Mouse (Mus musculus): ENCODE data around the gene Prr5. TPM values are rescaled to one million over a fixed set of nuclear protein-coding genes. Genes with fewer than 3 reads are reported as not detected.

Gene Prr5
- polyA plus RNA-seq, 1 experiment from 2014 or later: 17.7 TPM

DNA sequence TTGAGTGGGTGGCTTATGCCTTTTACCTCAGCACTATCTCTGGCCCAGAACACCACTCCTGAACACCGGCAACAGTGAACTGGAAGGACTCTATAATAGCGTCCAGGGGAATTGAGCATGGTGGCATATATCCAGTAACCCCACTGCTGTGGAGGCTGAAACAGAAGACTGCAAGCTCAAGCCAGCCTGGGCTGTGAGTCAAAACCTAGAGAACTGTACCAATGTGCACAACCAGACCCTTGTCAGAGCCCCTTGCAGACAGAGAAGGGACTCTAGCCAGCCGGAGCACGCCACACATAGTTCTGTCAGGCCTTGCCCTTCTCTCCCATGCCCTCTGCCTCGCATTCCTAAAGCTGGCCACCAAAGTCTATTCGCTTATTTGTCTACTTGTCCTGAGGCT lies 28.7 kb upstream of the Prr5 start:
- Histone ChIP-seq H3K4me3 (no peak overlapping the region), H3K27me3 (replicated peaks; ENCODE audit: low read depth, poor library complexity, severe bottlenecking) (no peaks in the 10 kb centered on the region), H3K27ac (replicated peaks) (0 out of 2 replicates have a peak overlapping the region, but pooled peaks have one; percentile 19), H3K36me3 (replicated peaks) (no peaks in the 10 kb centered on the region), H3K9me3 (no peaks in the 10 kb centered on the region), H3K4me1 (peaks cover 53% of the 10 kb centered on the region)
- WGBS: 83% methylated on average over 6 of the region's 6 CpGs
- DNase-seq (ENCODE audit: low spot score): no peak

DNA sequence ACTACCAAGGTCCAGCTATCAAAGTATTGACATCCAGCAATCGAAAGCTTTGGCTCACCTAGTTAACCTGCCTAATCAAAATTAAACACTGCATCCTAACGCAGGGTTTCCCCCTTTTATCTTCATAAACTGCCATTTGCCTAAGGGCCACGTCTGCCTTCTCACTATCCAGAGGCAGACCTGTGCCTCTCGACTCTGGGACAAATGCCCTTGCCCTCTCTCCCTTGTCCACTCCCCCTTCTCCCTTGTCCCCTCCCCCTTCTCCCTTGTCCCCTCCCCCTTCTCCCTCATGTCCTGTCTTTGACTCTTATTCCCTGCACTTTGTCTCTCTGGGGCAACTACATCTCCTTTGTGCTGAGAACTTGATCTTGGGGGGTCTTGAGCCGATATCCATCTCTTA lies 28.3 kb upstream of the Prr5 start:
- 47% methylated on average over 5 of the region's 5 CpGs for WGBS
- no peaks in the 10 kb centered on the region for H3K27me3 ChIP-seq (replicated peaks; ENCODE audit: low read depth, poor library complexity, severe bottlenecking)

DNA sequence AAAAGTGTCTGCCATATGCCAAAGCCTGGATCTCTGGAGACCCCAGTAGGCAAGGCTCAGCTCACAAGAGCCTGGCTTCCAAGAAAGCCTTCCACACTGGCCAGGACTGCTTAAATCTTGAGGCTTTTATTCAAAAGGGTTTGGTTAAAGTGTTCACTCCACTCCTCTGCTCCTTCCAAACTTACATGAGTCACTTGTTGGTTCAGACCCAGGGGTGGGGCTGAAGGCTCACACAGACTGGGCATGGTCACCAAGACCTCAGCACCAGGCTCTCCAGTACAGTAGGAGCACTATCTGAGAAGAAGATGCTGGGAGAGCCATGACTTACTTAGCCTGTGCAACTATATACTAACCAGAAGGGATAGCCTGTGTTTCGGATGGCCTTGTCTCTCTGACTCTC lies 27.5 kb upstream of the Prr5 start:
- DNase-seq (ENCODE audit: low spot score): no peak
- 93% methylated on average over 1 of the region's 1 CpGs for WGBS

More for the DNA sequence above, 28.3 kb upstream of the Prr5 start:
- H3K4me3 ChIP-seq: no peak overlapping the region
- no peaks in the 10 kb centered on the region for H3K36me3 ChIP-seq (replicated peaks)
- DNase-seq (ENCODE audit: low spot score): no peak
- H3K9me3 ChIP-seq: no peaks in the 10 kb centered on the region
- 0 out of 2 replicates have a peak overlapping the region, but pooled peaks have one; percentile 51 for H3K27ac ChIP-seq (replicated peaks)
- H3K4me1 ChIP-seq: peaks cover 53% of the 10 kb centered on the region

DNA sequence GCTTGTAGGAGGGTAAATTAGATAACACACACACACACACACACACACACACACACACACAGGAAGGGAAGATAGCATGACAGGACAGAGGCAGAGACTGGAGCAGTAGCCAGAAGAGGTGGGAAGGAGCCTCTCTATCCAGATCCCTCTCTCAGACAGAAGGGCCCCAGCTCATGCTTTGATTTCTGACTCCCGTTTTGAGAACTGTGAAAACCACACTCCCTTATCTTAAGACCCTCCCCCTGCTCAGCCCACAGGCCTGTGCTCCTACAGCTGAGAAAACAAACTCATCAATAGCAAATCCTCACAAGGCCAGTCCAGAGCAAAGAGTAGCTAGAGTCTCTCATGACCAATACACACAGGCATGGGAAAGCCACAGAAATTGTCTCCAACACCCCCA lies 26.2 kb upstream of the Prr5 start:
- H3K4me3 ChIP-seq: no peak overlapping the region
- 0 out of 2 replicates have a peak, but pooled peaks cover 4% of the 10 kb centered on the region for H3K9me3 ChIP-seq
- WGBS: 8% methylated on average over 1 of the region's 1 CpGs
- no peak for DNase-seq (ENCODE audit: low spot score)
- H3K27me3 ChIP-seq (replicated peaks; ENCODE audit: low read depth, poor library complexity, severe bottlenecking): no peaks in the 10 kb centered on the region
- H3K36me3 ChIP-seq (replicated peaks): no peaks in the 10 kb centered on the region
- H3K27ac ChIP-seq (replicated peaks): peak overlapping the region; percentile 57
- peaks cover 53% of the 10 kb centered on the region for H3K4me1 ChIP-seq

More for the DNA sequence above, 27.5 kb upstream of the Prr5 start:
- no peaks in the 10 kb centered on the region for H3K36me3 ChIP-seq (replicated peaks)
- H3K4me1 ChIP-seq: peaks cover 53% of the 10 kb centered on the region
- H3K9me3 ChIP-seq: no peaks in the 10 kb centered on the region
- H3K4me3 ChIP-seq: no peak overlapping the region
- H3K27ac ChIP-seq (replicated peaks): no peak overlapping the region
- H3K27me3 ChIP-seq (replicated peaks; ENCODE audit: low read depth, poor library complexity, severe bottlenecking): no peaks in the 10 kb centered on the region

DNA sequence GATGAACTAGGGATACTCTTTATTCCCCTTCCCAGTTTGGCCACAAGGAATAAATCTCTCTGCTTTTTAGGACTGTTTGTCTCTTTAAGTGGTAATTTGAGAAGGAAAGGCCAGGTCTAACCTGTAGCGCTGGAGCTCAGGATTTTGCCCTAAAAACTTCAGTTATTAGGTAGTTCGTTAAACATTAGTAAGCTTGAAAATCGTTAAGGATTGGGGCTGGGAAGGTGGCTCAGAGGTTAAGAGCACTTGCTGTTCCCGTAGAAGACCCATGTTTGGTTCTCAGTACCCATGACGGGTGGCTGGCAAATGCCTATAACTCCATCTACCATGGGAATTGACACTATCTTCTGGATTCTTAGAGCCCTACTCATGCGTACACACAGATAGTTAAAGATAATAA lies 17.9 kb upstream of the Prr5 start:
- H3K36me3 ChIP-seq (replicated peaks): no peaks in the 10 kb centered on the region
- 0 out of 2 replicates have a peak, but pooled peaks cover 4% of the 10 kb centered on the region for H3K9me3 ChIP-seq
- WGBS: 93% methylated on average over 6 of the region's 6 CpGs
- peaks cover 29% of the 10 kb centered on the region for H3K4me1 ChIP-seq
- H3K27ac ChIP-seq (replicated peaks): no peak overlapping the region
- H3K27me3 ChIP-seq (replicated peaks; ENCODE audit: low read depth, poor library complexity, severe bottlenecking): no peaks in the 10 kb centered on the region
- no peak for DNase-seq (ENCODE audit: low spot score)
- H3K4me3 ChIP-seq: no peak overlapping the region

DNA sequence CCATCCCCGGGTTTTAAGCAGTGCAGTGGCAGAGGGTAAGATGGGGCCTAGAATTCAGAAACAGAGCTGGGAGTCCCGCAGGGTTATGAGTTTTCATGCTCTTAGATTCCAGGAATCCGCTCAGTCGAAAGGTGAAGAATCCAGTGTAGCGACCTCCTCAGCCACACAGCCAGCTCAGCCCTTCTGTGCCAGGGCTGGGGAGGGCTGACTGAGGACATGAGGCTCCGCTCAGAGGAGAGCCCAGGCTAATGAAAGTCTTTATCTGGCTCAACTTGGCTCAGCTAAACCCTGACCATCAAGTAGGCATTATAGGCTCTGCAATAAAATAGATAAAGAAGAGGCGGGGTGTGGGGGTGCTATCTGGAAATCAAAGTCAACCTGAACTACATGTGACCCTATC lies 16.3 kb upstream of the Prr5 start:
- 91% methylated on average over 7 of the region's 7 CpGs for WGBS
- Histone ChIP-seq H3K27me3 (replicated peaks; ENCODE audit: low read depth, poor library complexity, severe bottlenecking) (no peaks in the 10 kb centered on the region), H3K36me3 (replicated peaks) (no peaks in the 10 kb centered on the region), H3K27ac (replicated peaks) (peak overlapping the region; percentile 91), H3K4me1 (peaks cover 39% of the 10 kb centered on the region), H3K9me3 (no peaks in the 10 kb centered on the region), H3K4me3 (no peak overlapping the region; the same call in 1 of the 2 replicates)
- no peak for DNase-seq (ENCODE audit: low spot score)

DNA sequence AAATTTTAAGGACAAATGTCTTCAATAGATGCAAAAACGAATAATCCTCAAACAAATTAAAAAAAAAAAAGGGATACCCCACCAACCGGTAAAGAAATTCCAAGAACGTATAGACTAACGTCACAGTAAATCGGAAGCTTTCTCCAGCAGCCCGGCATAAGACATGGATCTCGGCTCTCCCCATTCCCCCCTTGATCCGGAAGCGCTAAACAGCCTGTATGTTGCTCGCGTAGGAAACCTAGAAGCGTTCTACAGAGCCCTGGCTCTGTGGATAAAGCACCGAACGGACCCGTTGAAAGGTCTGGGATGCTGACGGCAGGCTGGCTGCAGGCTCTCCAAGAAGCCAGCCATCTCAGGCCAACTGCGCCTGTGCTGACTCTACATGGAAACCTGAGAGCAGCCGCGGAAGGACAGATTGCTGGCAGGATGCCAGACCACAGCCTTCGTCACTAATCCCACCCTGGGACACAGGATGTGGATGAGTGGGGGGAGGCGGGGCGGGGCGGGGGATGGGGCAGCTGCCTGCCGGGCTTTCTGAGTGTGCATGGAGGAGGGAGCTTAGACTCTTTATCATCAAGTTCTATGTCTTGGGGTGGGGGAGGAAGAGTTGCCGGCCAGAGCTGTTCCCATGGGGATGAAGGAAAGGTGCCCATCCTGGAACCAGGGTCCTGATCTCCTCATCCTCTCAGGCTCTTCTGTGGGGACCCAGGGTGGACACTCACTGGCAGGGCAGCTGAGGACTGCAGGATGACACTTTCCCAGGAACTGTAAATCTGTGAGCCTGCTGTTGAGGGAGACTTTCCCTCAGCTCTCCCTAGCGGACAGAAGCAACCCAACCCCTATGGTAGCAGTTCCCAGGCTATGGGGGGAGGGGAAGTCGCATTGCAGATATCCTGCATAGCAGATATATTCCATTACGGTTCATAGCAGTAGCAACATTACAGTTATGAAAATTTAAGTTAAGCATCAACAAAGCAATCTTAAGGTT lies 15.1 kb upstream of the Prr5 start:
- H3K4me1 ChIP-seq: peaks cover 44% of the 10 kb centered on the region
- WGBS: 5% methylated on average over 28 of the region's 28 CpGs
- peak overlapping the region; percentile 91 for H3K27ac ChIP-seq (replicated peaks)
- 0 out of 2 replicates have a peak, but pooled peaks cover 7% of the 10 kb centered on the region for H3K27me3 ChIP-seq (replicated peaks; ENCODE audit: low read depth, poor library complexity, severe bottlenecking)
- no peaks in the 10 kb centered on the region for H3K36me3 ChIP-seq (replicated peaks)
- peak; percentile 95 for DNase-seq (ENCODE audit: low spot score)
- peak overlapping the region; percentile 53 for H3K4me3 ChIP-seq
- H3K9me3 ChIP-seq: no peaks in the 10 kb centered on the region

DNA sequence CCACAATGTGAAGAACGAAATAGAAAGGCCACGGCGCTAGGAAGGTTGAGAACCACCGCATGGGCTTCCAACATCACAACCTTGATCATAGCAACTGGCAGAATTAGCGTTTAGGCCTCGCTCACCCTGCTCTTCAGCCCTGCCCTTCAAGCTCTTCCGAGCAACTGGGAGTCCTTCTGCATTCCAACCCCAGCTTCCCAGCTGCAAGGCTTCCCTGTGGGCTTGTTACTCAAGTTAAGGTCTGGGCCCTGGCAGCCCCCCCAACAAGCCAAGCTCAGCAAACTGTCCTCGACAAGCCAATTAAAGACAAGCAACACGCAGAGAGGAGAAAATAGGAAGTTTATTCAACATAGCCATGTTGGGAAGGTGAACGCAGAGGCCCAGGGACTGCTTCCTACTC lies 14.4 kb upstream of the Prr5 start:
- no peaks in the 10 kb centered on the region for H3K36me3 ChIP-seq (replicated peaks)
- no peak for DNase-seq (ENCODE audit: low spot score)
- peaks cover 44% of the 10 kb centered on the region for H3K4me1 ChIP-seq
- no peaks in the 10 kb centered on the region for H3K9me3 ChIP-seq
- 53% methylated on average over 10 of the region's 10 CpGs for WGBS
- H3K4me3 ChIP-seq: peak overlapping the region; percentile 53
- peak overlapping the region; percentile 91 for H3K27ac ChIP-seq (replicated peaks)
- 0 out of 2 replicates have a peak, but pooled peaks cover 9% of the 10 kb centered on the region for H3K27me3 ChIP-seq (replicated peaks; ENCODE audit: low read depth, poor library complexity, severe bottlenecking)

DNA sequence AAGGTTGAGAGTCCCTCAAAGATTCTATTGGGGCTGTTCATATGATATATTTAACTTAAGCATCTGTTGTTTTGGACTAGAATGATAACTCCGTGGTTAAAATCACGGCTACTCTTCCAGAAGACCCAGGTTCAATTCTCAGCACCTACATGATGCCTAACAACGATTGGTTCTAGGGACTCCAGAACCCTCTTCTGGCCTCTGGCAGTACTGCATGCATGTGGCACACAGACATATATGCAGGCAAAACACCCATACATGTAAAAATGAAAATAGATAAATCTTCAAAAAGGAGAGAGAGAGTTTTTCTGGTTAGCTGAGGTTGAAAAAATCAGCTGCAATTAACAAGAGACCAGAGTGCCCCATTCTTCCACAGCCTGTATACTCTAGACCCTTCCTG lies 12.7 kb upstream of the Prr5 start:
- H3K4me1 ChIP-seq: peaks cover 44% of the 10 kb centered on the region
- WGBS: 92% methylated on average over 3 of the region's 3 CpGs
- H3K27ac ChIP-seq (replicated peaks): no peak overlapping the region; the same call in 1 of the 2 replicates

DNA sequence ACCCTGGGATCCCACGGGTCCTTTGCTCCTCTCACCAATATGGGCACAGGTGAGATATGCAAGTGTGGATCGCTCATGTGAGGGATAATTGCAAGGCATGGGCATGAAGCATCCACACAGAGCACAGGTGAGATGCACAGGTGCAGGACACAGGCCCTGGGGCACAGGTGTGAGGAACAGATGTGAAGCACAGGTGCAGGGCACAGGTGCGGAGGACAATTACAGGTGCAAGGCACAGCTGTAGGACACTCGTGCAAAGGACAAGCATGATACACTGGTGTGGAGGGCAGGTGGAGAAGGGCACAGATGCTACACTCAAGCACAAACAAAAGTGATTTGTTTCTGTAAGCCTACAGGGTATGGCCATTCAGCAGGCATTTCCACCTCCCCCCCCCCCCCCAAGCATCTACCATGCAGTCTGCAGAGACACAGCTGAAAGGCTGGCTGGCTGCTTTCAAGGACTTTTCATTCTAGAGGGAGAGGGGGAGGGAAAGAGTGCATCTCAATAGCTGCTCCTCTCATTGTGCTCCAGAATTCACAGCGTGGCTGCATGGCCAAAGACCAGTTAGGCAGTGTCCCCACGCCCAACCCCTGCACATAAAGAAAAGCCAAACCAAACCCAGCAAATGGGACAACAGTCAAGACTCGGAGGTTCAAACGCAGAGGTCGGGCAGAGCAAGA lies 11.9 kb upstream of the Prr5 start:
- Histone ChIP-seq H3K4me3 (no peak overlapping the region), H3K9me3 (no peaks in the 10 kb centered on the region), H3K27me3 (replicated peaks; ENCODE audit: low read depth, poor library complexity, severe bottlenecking) (peaks cover 21% of the 10 kb centered on the region), H3K27ac (replicated peaks) (peak overlapping the region; percentile 55), H3K4me1 (peaks cover 47% of the 10 kb centered on the region), H3K36me3 (replicated peaks) (no peaks in the 10 kb centered on the region)
- DNase-seq (ENCODE audit: low spot score): no peak
- 61% methylated on average over 9 of the region's 9 CpGs for WGBS

More for the DNA sequence above, 12.7 kb upstream of the Prr5 start:
- no peaks in the 10 kb centered on the region for H3K36me3 ChIP-seq (replicated peaks)
- no peak for DNase-seq (ENCODE audit: low spot score)
- H3K4me3 ChIP-seq: no peak overlapping the region
- H3K9me3 ChIP-seq: no peaks in the 10 kb centered on the region
- peaks cover 12% of the 10 kb centered on the region for H3K27me3 ChIP-seq (replicated peaks; ENCODE audit: low read depth, poor library complexity, severe bottlenecking)

DNA sequence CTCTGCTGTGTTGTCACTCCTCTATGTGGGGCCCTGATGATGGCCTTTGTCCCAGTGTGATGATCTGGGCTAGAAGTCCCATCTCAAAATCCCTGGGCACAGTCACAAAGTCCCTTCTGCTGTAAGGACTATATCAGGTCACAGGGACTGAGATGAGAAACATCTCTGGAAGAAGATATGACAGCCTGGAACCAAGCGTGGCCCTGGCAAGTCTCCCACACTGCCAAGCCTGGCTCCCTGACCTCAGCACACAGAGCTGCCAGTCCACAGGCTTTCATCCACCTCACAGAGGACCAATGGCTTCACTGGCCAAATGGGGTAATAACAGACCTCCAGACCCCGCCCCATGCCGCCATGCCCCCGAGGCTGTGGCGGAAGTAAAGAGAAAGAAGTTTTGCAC lies 10.8 kb upstream of the Prr5 start:
- peaks cover 25% of the 10 kb centered on the region for H3K27me3 ChIP-seq (replicated peaks; ENCODE audit: low read depth, poor library complexity, severe bottlenecking)
- H3K36me3 ChIP-seq (replicated peaks): no peaks in the 10 kb centered on the region
- H3K27ac ChIP-seq (replicated peaks): 0 out of 2 replicates have a peak overlapping the region, but pooled peaks have one; percentile 35
- peaks cover 51% of the 10 kb centered on the region for H3K4me1 ChIP-seq
- DNase-seq (ENCODE audit: low spot score): no peak
- H3K9me3 ChIP-seq: no peaks in the 10 kb centered on the region
- H3K4me3 ChIP-seq: no peak overlapping the region
- 85% methylated on average over 5 of the region's 5 CpGs for WGBS

DNA sequence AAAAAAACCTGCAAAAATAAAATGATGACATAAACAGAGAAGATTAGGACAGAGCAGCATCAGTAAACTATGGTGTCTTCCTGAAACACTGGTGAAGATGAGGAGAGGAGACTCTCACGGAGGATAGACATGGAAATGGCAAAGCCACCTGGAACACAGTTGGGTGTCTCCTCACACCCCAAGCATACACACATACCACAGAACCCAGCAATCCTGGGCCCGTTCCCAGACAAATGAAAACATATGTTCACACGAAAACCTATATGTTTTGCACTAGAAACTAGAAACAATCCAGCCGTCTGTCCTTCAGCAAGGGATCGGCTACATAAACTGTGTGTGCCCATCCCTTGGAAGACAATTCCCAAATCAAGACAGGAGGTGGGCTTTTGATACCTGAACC lies 9.6 kb upstream of the Prr5 start:
- H3K36me3 ChIP-seq (replicated peaks): no peaks in the 10 kb centered on the region
- H3K27me3 ChIP-seq (replicated peaks; ENCODE audit: low read depth, poor library complexity, severe bottlenecking): peaks cover 37% of the 10 kb centered on the region
- H3K27ac ChIP-seq (replicated peaks): no peak overlapping the region
- no peaks in the 10 kb centered on the region for H3K9me3 ChIP-seq
- no peak for DNase-seq (ENCODE audit: low spot score)
- no peak overlapping the region for H3K4me3 ChIP-seq
- H3K4me1 ChIP-seq: peaks cover 52% of the 10 kb centered on the region
- WGBS: 75% methylated on average over 5 of the region's 5 CpGs

Measured in embryonic facial prominence, embryonic 10.5 days (tissue).